Mouse (Mus musculus) natural killer cell, adult 2 months (primary cell): ENCODE results near the gene Apoa4.

Experiments
- DNase-seq, 2 experiments: peaks; one replicate each; pipeline ENCODE4 v3.0.0; 2022; ENCODE audit warnings: low spot score in 2 of 2

Gene Apoa4

DNA sequence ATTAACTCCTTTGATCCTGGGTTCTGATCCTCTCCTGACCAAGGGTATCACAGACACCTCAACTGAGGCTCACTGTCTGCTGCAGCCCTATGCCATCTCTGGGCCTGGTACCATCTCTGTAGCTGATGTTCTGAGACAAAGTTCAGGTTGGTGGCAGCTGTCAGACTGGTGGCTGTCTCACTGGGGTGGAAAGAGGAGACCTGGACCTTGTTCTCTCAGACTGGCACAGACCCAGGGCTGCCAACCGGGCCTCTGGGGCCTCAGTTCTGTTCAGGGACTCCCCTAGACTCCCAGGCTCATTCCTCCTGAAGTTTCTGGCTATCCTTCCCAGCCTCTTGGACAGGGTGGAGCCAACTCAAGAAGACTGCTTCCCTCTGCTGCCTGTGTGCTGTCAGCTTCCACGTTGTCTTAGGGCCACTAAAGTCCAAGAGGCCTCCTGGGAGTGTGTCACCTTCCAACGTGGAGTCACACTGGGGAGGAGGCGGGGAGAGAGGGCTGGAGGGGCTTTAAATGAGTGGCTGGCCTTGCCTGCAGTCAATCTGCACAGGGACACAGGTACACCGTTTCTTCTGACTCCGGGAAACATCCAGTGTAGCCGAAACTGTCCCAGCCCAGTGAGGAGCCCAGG is at the start of gene Apoa4:
Apoa4 (plus strand) TSS at position 171 of the 628 bp plus-strand sequence.
- no peak for DNase-seq

DNA sequence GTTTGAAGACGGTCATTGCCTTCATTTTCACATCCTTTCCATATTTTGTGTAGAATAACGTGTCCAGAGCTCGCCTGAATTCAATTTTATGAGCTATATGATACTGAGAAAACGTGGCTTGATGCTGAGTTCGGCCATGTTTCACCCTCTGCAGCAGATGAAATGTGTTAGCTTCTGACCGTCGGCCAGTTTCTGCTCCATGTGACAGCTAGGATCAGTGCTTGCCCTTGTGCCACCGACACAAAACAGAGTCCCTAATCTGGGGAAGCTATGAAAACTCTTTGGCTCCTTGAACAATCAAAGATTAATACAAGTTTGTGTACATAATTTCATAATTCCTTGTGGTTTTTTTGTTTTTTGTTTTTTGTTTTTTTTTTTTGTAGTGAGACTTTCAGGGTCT is 49.3 kb upstream of the Apoa4 start:
- no peak for DNase-seq

DNA sequence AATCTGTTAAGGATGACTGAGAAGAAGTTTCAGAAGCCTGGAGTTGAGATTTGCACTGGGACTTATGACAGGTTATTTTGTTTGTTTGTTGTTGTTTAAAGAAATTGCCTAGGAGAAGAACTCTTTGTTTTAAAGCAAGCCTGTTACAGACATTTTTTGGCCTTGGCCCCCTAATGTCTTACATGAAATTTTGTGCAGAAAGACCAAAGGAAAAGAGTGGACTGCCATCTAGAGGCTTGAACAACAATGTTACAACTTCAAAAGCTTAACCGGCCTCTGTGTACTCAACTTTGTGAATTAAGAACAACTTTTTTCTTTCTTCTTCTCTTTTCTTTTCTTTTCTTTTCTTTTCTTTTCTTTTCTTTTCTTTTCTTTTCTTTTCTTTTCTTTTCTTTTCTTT is 48.9 kb upstream of the Apoa4 start:
- peak; percentile 16 to 18 for DNase-seq

DNA sequence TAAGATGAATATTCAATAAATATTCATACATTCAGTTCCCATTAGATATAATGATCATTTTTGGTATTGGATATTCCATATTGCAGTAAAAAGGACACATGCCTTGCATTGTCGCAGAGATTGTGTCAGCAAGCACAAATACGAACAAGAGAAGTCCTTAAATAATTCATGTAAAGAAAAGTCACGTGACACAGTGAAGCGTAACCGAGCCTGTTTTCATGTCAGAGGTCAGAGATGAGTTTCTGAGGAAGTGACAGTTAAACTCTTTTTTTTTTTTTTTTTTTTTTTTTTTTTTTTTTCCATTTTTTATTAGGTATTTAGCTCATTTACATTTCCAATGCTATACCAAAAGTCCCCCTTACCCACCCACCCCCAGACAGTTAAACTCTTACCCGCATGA is 47.9 kb upstream of the Apoa4 start:
- peak in 1 of 2 experiments; percentile 11 for DNase-seq

DNA sequence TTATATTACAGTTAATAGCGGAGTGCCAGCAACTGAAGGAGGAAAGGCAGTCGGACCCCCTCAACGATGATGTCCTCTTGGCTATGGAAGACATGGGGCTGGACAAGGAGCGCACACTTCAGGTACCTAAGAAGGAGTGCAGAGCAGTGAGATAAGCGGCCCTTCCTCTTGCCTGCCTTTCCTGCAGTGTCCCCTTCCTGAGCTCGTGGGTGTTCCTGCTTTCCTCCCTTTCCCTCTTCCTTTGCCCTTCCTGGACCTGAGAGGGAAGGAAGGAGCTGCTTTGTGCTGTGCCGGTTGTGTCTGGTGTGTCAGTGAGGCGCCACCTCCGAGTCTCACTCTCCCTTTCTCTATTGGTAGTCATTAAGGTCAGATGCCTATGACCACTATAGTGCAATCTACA is 45.7 kb upstream of the Apoa4 start:
- DNase-seq: no peak

DNA sequence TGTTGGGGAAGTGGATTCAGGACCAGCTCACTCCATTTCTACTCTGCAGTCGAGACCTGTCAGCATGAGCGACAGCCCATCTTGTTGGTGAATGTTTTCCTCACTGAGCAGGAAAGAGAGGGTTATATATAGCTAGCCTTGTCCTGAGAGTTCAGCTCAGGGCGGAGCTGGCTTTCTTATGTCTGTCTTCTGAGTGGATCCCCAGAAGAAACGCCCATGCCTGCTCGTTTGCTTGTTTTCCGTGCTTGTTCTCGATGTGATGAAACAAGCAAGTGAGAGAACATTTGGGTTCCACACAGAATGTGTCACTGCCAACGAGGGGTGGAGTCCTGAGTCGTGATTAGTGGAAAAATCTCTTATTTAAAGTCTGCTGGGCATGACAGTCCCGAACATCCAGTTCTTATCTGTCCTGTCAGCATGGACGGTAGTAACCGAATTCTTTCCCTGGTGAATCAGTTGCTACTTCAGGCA is 43.8 kb upstream of the Apoa4 start:
- DNase-seq: no peak

DNA sequence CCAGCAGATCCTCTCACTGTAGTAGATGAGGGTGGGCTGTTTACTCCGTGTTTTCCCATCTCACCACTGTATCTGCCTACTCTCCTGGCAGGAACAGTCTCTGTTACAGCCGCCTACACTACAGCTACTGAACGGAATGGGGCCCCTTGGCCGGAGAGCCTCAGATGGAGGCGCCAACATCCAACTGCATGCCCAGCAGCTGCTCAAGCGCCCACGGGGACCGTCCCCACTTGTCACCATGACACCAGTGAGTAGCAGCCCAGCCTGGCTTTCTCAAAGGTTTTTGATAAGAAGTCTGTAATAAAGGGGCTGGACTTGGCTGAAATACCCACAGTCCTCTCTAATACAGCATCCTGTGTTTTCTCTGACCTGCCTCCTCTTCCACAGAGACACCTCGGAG is 42.0 kb upstream of the Apoa4 start:
- DNase-seq: no peak

DNA sequence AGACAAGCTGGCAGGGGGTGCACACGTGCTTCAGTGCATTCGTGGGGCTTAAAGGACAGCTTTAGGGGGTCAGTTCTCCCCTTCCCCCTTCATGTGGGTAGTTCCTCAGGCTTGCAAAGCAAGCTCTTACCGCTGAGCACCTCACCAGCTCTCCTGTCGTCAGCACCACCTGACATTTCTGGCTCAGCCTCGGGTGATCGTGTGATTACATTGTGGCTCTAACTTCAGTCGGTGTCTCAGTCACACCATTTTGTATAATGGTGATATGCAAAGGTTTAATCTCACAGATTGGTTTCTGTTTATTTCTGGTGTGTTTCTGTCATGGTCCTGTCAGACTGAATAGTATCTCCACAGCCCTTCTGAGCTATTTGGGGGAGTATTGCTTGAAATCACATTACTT is 41.6 kb upstream of the Apoa4 start:
- no peak for DNase-seq

DNA sequence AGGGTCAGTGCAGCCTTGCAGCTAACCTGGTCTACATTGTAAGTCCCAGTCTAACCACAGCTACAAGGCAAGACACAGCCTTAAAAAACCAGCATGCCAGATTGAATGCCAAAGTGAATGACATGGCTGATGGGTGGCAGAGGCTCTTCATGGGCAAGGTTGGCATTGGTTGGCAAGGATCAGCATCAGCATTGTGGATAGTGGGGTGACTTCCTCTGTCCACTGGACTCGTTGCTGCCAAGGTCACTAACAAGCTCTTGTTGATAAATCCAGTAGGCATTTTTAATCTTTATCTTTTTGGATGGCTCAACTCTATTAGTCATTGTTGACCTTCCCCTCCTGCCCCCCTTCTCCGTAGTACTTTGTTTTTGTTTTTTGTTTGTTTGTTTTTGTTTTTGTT is 40.9 kb upstream of the Apoa4 start:
- DNase-seq: no peak

DNA sequence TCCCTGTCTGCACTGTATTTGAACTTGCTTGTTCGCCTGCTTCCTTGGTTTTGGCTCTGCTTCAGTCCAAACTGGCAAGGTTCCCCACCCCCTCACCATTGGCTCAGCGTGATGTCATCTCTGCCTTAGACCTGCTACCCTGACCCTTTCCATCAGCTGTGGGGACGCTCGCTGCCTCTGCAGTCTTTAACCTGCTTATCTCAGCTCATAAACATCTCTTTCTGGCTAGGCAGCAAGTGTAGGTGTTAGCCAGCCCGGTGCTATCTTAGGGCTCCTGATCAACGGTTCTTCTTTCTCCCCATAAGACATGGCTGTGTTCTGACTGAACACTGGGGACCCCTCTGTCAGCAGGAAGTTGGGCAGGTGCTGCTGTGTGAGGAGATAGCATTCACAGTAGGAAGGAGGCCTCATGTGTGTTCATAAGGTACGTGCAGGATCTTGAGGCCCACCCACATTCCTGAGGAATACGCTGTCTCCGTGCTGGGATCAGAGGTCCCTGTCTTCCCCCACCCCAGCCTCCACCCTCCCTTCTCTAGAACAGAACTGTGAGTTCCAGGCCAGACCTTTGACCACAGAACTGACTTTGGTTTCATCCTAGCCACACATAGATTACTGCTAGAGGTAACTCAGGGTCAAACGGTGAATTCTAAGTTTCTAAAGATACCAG is 33.5 kb upstream of the Apoa4 start:
- DNase-seq: no peak

DNA sequence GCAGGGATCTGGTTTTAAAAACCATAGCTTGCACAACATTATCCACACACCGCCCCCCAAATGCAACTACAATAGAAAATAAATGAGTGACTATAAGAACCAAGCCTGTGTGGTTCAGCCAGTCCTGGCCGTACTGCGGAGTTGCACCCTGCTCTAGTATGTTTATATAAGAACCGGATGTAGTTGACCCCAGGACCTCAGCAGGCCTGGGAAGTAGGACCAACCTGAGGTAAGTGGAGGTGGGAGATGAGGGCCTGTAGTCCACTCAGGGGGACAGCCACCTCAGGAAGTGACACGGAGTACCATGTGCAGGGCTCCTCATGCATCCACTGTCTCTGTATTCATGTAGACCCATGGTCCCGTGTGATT is 33.0 kb upstream of the Apoa4 start:
- no peak for DNase-seq

DNA sequence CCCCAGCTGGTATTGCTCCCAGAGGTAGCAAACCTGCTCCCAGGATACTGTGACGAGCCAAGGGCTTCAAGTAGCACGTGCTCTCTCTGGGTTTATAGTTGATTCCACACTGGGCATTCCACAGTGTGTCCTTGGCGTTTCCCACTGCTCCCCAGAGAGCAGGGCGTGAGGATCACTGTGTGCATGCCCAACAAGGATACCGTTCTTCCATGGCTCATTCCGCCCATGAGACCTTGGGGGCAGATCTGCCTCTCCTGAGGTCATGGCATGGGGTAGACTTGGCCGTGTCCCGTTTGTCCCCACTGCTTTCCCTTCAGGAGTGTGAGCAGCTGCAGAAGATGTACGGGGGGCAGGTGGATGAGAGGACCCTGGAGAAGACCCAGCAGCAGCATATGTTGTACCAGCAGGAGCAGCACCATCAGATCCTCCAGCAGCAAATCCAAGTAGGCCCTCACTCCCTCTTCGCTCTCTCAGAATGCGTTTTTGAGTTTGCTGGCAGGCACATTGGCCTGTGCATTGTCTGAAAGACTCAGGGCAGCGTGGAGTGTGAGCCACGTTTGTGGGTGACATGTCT is 32.0 kb upstream of the Apoa4 start:
- no peak for DNase-seq

DNA sequence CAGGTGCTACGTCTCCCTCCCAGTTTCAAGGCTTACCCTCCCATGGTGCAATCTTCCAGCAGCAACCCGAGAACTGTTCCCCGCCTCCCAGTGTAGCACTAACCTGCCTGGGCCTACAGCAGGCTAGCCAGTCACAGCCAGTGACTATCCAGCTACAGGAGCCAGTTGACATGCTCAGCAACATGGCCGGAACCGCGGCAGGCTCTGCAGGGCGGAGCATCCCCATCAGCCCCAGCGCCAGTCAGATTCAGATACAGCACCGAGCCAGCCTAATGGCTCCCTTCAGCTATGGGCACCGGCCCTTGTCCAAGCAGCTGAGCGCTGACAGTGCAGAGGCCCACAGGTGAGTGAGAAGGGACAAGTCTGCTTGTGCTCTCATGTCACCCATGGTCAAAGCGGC is 30.0 kb upstream of the Apoa4 start:
- no peak for DNase-seq

DNA sequence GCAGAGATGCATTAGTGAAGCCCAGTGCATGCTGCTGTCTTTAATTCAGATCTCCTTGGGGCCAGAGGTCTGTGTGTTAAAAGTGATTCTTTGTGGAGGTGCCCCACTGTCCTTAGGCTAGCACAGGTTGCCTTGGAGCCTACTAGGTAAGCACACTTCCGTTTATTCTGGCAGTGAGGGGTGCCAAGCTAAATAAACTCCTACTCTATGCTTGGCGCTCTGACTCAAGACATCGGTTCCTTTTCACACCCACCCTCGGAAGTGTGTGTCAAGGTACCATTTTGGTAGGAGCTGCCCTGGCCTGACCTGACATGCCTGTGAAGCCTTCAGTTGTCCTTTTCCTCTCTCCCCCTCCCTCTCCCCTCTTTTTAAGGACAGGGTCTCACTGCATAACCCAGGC is 26.2 kb upstream of the Apoa4 start:
- no peak for DNase-seq

DNA sequence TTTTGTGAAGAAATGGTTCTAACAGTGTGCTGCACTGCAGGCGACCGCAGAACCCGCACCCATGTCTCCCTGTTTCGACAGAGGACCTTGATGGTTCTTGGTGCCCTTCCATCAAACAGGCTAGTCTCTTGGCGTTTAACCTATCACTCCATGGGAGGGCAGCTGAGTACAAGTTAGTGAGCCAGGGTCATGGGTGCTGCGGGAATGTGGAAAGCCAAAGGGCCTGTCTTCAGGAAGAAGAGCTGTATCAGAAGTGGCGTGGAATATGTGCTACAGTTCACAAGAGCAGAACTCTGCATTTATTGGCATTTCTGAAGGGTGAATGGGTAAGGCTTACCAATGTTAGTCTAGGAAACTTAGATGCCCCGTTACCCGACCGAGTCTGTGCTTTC is 25.6 kb upstream of the Apoa4 start:
- no peak for DNase-seq

DNA sequence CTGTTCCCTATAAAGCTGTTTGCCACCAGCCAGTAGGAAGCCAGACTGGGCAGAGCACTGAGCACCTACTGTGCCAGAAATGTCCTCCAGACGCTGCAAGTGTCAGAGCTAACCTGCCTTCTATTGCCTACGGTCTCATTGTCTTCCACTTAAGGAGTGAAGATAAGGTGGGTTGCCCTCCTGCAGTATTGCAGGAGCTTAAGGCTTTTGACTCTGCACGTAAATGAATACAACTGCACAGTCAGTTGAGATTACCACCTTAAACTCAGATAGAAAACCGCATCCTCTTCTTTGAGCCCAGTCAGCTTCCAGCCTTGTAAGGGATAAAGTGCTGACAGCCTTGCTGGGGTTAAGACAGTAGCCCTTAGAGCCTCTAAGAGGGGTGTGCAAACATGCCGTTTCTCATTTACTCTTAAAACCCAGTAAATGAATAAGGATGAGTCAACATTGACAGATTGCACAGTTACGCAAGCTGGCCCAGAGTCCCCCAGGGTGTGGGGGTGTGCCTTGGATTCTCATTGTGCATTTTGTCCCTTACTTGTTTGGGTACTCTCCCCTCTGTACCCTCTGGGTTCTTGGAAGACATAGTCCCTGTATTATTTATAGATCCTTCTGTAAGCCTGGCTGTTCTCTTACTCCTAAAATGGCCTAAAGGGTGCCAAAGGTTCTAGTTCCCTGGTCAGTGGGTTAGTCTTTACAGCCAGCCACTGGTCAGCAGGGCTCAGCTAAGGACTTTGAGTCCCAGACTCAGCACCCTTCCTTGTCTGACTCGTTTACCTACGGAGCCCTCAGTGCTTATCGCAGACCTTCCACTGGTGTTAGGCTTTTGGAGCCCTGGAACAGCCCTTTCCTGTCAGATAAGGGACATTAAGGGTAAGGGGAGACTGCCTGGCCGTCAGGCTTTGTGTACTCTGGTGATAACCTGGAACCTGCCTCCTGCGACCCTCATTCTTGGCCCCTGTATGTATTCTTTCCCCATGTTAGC is 24.9 kb upstream of the Apoa4 start:
- no peak for DNase-seq

DNA sequence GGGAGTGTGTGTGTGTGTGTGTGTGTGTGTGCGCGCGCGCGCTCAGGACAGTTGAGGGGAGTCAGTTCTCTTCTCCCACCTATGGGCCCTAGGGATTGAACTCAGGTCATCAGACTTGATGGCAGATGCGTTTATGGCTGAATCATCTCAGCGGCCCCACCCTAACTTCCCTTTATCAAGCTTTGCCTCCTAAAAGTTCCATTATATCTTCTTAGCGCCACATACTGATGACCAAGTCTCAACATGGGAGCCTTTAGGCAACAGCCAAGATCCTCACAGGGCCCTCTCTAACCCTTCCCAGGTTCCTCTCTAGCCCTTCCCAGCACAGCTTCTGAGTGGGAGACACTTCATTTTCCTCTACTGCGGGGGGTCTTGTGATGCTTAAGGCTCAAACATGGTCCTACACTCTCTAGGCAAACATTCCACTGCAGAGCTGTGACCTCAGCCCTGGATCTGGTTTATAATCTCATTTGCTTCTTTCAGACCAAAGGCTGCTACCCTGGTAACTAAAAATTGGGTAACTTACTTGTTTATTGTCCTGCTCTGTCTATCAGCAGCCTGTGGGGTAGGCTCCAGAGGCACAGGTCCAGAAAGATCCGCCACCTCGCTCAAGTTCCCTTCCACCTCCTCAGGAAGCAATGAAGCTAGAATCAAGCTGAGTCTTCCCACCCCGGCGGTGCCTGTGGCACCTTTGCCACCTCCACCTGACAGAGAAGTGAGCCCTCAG is 23.6 kb upstream of the Apoa4 start:
- no peak for DNase-seq

DNA sequence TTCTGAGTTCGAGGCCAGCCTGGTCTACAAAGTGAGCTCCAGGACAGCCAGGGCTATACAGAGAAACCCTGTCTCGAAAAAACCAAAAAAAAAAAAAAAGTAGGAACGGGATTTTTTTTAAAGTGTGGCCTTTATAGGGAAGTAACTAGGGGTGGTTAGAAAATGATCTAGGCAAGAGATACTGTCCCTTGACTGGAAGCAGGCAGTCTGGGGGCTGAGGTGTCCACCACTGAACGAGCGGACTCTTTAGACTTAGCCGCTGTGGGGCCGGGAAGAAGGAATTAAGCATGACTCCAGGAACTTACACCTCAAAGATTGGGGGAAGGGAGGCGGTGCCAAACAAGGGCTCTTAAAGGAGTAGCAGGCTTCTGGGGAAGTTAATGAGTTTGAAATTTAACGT is 22.3 kb upstream of the Apoa4 start:
- no peak for DNase-seq

DNA sequence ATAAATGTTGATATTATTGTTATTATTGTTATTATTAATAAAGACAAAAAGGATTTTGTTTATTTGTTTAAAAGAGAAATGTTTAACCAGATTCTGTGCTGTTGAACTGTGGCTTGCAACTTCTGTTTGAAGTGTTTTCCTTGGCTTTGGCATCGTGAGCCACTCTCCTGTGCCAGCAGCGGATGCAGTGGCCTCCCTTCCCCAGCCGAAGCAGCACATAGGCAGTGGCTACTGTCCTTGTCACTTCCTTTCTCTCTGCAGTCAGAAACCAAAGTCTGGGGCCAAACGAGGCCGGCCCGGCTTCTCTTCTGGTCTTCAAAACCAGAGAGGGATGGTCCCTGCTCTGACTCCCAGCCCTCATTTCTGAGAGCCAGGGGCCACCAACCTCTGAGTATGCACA is 17.4 kb upstream of the Apoa4 start:
- DNase-seq: no peak

DNA sequence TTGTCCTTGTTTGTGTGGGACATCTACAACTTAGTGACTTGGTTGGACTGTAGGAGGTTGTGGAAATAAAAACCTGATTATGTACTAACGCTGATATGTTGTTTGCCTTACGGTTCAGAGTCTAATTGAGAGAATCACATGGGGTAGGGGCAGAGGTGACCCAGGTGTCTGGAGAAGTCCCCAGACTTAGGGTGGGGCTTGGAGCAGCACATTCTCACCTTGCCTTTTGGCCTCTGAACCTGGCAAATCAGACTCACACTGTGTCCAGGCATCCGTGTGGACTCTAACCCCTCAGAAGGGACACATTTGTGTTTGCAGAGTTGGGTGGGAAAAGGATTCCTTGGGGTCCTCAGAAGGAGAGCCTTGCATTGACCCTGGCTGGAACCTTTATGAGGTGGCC is 16.4 kb upstream of the Apoa4 start:
- no peak for DNase-seq

DNA sequence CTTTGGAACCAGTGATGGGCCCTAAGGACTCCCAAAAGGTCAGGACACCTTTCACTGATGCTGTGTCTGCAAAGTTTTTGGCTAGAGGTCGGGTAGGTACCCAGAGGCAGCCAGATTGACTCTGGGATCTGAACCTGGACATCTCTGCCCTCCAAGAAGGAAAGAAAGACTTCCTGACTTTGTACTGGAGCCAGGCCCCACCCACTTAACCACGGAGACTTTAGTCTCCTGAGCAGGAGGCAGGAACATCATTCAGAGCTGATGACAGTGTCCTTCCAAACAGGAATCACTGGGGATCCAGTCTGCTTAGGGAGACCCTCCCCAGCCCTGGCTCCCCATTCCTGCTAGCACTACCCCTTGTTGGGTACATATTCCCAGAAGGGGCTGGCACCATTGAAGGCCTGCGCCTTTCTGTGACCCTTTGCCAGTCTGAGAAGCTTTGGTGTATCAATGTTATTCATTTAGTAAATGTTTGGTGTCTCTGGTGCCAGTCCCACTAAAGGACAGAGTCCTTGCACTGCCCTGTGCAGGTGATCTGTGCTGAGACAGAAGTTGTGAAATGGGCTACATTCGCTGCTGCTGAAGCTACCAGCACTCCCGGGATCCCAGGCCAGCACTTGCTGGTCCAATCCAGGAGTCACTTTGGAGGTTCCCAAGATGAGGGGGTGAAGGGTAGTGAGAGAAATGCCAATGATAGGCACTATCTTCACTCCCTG is 15.4 kb upstream of the Apoa4 start:
- DNase-seq: no peak
